26 mouse cellular contexts compared by ENCODE assay signal in genomic region chr11:48782243-48782642, GRCm38 (mm10). TPM values are rescaled to one million over a fixed set of nuclear protein-coding genes. Genes with fewer than 3 reads are reported as not detected.
A peak's percentile ranks its signal among the peaks of the same experiment; 100 is the strongest.
DNase-seq lines count a peak whose midpoint lies in the region; TF ChIP-seq lines count a peak whose summit lies in the region.
"Had no signal": no experiment of that assay in that cellular context is flagged by ENCODE, and none has a peak within 500 bp of the region (broad histone marks: within the 10 kb centered on the region; RNA-seq: fewer than 3 reads in every experiment).

No protein-coding gene starts in this region.

- H3K4me3 ChIP-seq in layer of hippocampus, adult 2 months: no peak overlapping the region
- H3K4me3 ChIP-seq: embryonic facial prominence, embryonic 12.5 days; heart, embryonic 12.5 days; limb, embryonic 10.5 days; limb, embryonic 15.5 days had no signal

- no peak overlapping the region for H3K27ac ChIP-seq in layer of hippocampus, adult 2 months
- H3K27ac ChIP-seq: embryonic facial prominence, embryonic 12.5 days; hindbrain, embryonic 14.5 days; limb, embryonic 10.5 days; limb, embryonic 15.5 days had no signal

- TF ChIP-seq CTCF in layer of hippocampus, adult 2 months (conservative IDR thresholded peaks at IDR 0.05): peak; percentile 40

- no peak for DNase-seq in layer of hippocampus, adult 2 months (ENCODE audit: low spot score in 2 of 2)
- no peak for DNase-seq in layer of hippocampus, adult 8-10 months (ENCODE audit: low spot score in 2 of 2)
- peak; percentile 76 for DNase-seq in ES-CJ7 (ENCODE audit: low read depth, low spot score)
- peak; percentile 78 for DNase-seq in R1 (ENCODE audit: low read depth, low spot score)
- DNase-seq in naive thymus-derived CD4-positive, alpha-beta T cell, adult 2 months (ENCODE audit: low read depth): peak; percentile 26
- no peak for DNase-seq in thymus, postnatal 10 days (ENCODE audit: low spot score in 2 of 2)
- no peak for DNase-seq in urinary bladder, adult 18-20 months (ENCODE audit: low spot score in 2 of 2)
- DNase-seq: adrenal gland, adult 8-10 months; cerebellum, adult 11 months; cerebellum, adult 9-10 months; cerebellum, postnatal 36 days; gastrocnemius, postnatal 25 days; heart, adult 18-20 months; kidney, adult 9 months; kidney, postnatal 25 days; layer of hippocampus, adult 9-11 months; lung, postnatal 4 days; midbrain, embryonic 14.5 days; right cerebral cortex, adult 18-20 months; right cerebral cortex, postnatal 4 days; thymus, postnatal 14 days had no signal

RNA-seq across cellular contexts. Expression of gene Rack1, which starts 17.9 kb away (rescaled TPM):
- 100 to 1,000 TPM; 226 to 240 TPM for total RNA-seq in layer of hippocampus, adult 2 months (2021)
- total RNA-seq in layer of hippocampus, adult 8-10 months (2022): 100 to 1,000 TPM; 240 to 284 (median 258) TPM

RNA-seq across cellular contexts. Expression of gene Trim41, which starts 34.9 kb away (rescaled TPM):
- 10 to 100 TPM; 56.8 to 61.5 TPM for total RNA-seq in layer of hippocampus, adult 2 months (2021)
- 10 to 100 TPM; 45.7 to 73.5 (median 57.9) TPM for total RNA-seq in layer of hippocampus, adult 8-10 months (2022)

RNA-seq across cellular contexts. Expression of gene Trim7, which starts 43.7 kb away (rescaled TPM):
- 1 to 10 TPM; 2.6 to 2.8 TPM for total RNA-seq in layer of hippocampus, adult 2 months (2021)
- total RNA-seq in layer of hippocampus, adult 8-10 months (2022): 1 to 10 TPM; 2.2 to 3.4 (median 3.1) TPM

RNA-seq across cellular contexts. Expression of gene Gm12184, which starts 44.2 kb away (rescaled TPM):
- 1 to 10 TPM in 1 of 2 experiments, under 1 TPM in 1; 0.79 to 1.3 TPM for total RNA-seq in layer of hippocampus, adult 2 months (2021)
- 1 to 10 TPM in 2 of 4 experiments, under 1 TPM in 2; 0.40 to 3.0 (median 1.0) TPM for total RNA-seq in layer of hippocampus, adult 8-10 months (2022)

Comparison
In these comparisons a context has a peak if more than half of its experiments do, and no peak if none do; other contexts are left out.
1. DNase-seq: peak in ES-CJ7 (single experiment), R1 (single experiment) and naive thymus-derived CD4-positive, alpha-beta T cell, adult 2 months (single experiment); none in layer of hippocampus, adult 2 months (0 of 2), layer of hippocampus, adult 8-10 months (0 of 2), thymus, postnatal 10 days (0 of 2) and urinary bladder, adult 18-20 months (0 of 2).